Mouse (Mus musculus) midbrain, embryonic 13.5 days (tissue): ENCODE results near the gene Raet1d. TPM values are rescaled to one million over a fixed set of nuclear protein-coding genes. Genes with fewer than 3 reads are reported as not detected.
"Not testable (repeated sequence)": the region's sequence is repeated elsewhere in the genome, so short reads cannot be mapped to it uniquely, and the experiment has no call there.

Source experiments
- ATAC-seq: fragments of 200-750 bp; cut with Nextera tagmentation; 2 replicates; pipeline ENCODE4 v1.8.0; 2017; ENCODE audit warnings: mild to moderate bottlenecking, moderate TSS enrichment, moderate library complexity
- H3K27ac ChIP-seq: fragments of 300-500 bp; sonication (generic); 2 replicates; pipeline ENCODE4 v1.5.1; 2015; ENCODE audit warnings: inconsistent platforms, mild to moderate bottlenecking, moderate library complexity
- H3K27me3 ChIP-seq: fragments of 300-500 bp; sonication (generic); 2 replicates; pipeline ENCODE4 v1.6.1; 2015; ENCODE audit warnings: mild to moderate bottlenecking, inconsistent platforms
- H3K36me3 ChIP-seq: fragments of 300-500 bp; sonication (generic); 2 replicates; pipeline ENCODE4 v1.6.1; 2015; ENCODE audit warnings: mild to moderate bottlenecking, inconsistent platforms
- H3K4me1 ChIP-seq: fragments of 300-500 bp; sonication (generic); replicated peaks from 2 replicates; pipeline ENCODE4 v1.6.1; 2015; ENCODE audit warnings: inconsistent platforms
- H3K4me2 ChIP-seq: fragments of 300-500 bp; sonication (generic); replicated peaks from 2 replicates; pipeline ENCODE4 v1.6.1; 2015; ENCODE audit warnings: moderate library complexity, mild to moderate bottlenecking, inconsistent platforms
- H3K4me3 ChIP-seq: fragments of 300-500 bp; sonication (generic); replicated peaks from 2 replicates; pipeline ENCODE4 v1.5.1; 2015; ENCODE audit warnings: mild to moderate bottlenecking, inconsistent platforms
- H3K9ac ChIP-seq: fragments of 300-500 bp; sonication (generic); replicated peaks from 2 replicates; pipeline ENCODE4 v1.6.1; 2015; ENCODE audit warnings: mild to moderate bottlenecking, inconsistent platforms
- H3K9me3 ChIP-seq: fragments of 300-500 bp; sonication (generic); 2 replicates; pipeline ENCODE4 v1.6.1; 2016; ENCODE audit warnings: mild to moderate bottlenecking, inconsistent platforms
- WGBS: fragments of 180-500 bp; shearing (Covaris S2); methylation state at CpG from one replicate; pipeline ENCODE4 v1.1.7; 2015; 5-methylcytosine and 5-hydroxymethylcytosine counted together
- polyA plus RNA-seq: library from polyadenylated mRNA; unstranded; fragments of >200 nt; fragmentation: Nextera tagmentation; extraction: Ambion mirVana; gene quantifications from 2 replicates; pipeline ENCODE4 v1.2.1, GENCODE M21; 2015

Gene Raet1d
- polyA plus RNA-seq, result 5.5 and 5.9 TPM in 2 replicates

DNA sequence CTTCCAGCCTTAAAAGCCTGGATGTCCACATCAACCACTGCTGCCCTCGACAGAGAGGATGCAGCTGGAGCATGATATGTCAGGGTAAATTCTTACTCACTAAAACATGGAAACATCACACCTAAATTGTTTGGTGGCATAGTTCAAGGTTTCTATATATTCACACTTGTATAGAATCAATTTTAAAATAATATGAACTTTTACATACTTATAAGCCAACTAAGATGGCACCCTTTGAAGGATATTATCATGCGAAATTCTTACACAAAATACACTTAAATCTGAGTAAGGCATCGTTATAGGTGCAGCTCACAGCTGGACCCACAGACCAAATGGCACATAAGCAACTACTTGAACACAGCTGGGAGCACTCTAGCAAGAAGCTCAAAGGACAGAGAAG lies at the start of gene Raet1d:
TSS of gene Raet1d (plus strand) at position 301 of the 400 bp plus-strand sequence.
- not testable (repeated sequence) for H3K9ac ChIP-seq, ATAC-seq, H3K4me3 ChIP-seq, H3K36me3 ChIP-seq, H3K4me1 ChIP-seq, H3K9me3 ChIP-seq, H3K4me2 ChIP-seq, H3K27me3 ChIP-seq, H3K27ac ChIP-seq
- WGBS, result 78% methylated on average over 3 of the region's 3 CpGs

DNA sequence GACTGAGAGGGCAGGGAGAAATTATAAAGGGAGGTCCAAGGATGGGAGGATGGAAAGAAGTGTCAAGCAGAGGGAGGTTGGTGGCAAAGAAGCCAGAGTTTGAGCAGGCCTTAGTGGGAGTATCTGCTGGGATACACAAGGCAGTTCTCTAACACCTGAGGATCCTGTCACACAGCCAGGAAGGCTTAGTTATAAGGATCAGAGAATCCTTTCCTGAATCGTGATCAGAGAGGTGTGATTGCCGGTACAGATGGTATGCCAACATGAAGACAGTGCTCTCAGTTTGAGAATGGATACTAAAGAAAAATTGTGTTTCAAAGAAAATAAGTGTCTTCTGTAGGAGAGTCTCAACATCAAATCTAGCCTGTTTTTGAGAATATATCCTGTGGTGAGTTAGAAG lies 37.5 kb upstream of the Raet1d start:
- 99% methylated on average over 2 of the region's 2 CpGs for WGBS
- H3K27me3 ChIP-seq, result no peaks in the 10 kb centered on the region
- H3K4me3 ChIP-seq, result no peak overlapping the region
- H3K36me3 ChIP-seq, result no peaks in the 10 kb centered on the region
- ATAC-seq, result no peak
- H3K27ac ChIP-seq, result no peak overlapping the region
- no peaks in the 10 kb centered on the region for H3K9me3 ChIP-seq
- H3K4me1 ChIP-seq, result no peaks in the 10 kb centered on the region
- H3K4me2 ChIP-seq, result no peak overlapping the region
- H3K9ac ChIP-seq, result no peak overlapping the region

DNA sequence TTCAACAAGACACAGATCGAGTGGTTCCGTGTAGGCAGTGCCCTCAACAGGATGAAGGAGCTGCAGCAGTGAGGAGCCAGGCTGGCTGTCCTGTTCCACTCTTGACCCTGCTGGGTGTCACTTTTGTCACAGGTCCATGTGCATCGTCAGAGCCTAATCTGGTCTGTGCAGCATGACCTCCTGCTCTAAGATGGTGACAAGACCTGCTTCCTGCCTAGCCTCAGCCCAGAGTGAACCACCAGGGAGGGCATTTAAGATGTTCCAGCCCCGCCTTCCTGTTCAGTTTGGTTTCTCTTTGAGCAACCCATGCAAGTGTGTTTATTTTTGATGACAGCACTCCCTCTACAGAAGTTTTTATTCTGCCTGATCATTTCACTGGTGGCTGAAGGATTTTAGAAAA lies 14.6 kb upstream of the Raet1d start:
- H3K27me3 ChIP-seq, H3K4me1 ChIP-seq, H3K9me3 ChIP-seq, H3K4me3 ChIP-seq, ATAC-seq, H3K27ac ChIP-seq, H3K9ac ChIP-seq, H3K4me2 ChIP-seq, H3K36me3 ChIP-seq: not testable (repeated sequence)
- WGBS, result 86% methylated on average over 4 of the region's 4 CpGs

DNA sequence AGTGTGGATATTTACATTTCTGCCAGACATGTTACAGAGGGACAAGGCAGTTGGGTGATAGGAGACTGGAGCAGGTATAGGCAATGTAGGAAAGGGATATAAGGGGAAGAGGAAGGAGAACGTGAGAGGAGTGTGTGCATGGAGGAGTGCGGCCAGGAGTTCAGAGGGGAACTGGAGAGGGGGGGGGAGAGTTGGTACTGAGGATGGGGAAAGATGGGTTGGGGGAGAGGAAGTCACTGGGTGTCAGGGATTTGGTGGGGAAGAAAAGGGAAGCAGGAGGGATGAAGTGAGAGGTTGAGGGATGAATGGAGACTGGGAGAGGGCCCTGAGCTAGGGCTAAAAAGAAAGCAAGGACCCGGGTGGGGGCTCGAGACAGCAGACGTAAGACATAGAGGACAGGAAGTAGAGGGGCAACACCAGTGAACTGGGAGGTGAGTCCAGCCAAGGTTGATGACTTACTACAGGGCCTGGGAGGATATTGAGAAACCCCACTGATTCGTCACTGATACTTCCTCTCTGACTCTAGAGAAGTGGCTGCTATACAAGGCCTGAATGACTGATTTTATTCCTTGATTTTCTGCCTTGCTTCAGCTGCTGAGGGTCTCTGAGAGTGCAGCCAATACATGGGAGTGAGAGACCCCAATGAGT lies 6.7 kb upstream of the Raet1d start:
- ATAC-seq, H3K27me3 ChIP-seq, H3K9me3 ChIP-seq, H3K4me3 ChIP-seq, H3K36me3 ChIP-seq, H3K4me1 ChIP-seq, H3K27ac ChIP-seq, H3K4me2 ChIP-seq, H3K9ac ChIP-seq: not testable (repeated sequence)
- 87% methylated on average over 6 of the region's 6 CpGs for WGBS

DNA sequence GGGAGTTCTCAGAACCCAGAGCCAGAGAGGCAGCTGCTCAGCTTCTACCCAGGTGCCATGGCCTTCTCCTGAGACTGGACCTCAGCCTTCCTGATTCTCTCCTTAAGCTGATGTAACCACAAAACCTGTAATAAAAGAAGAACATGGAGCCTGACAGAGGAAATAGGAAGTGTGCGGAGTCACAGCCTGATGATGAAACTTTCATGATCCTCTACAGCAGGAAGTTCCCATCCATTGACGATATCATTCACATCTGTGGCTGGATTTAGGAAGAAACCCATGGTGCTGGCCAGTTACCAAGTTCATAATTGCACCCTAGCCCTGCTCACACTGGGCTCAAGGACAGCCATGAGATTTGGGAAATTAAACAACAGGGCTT lies 6.2 kb upstream of the Raet1d start:
- not testable (repeated sequence) for H3K9ac ChIP-seq, H3K4me3 ChIP-seq, H3K9me3 ChIP-seq, H3K36me3 ChIP-seq, ATAC-seq, H3K4me2 ChIP-seq, H3K27ac ChIP-seq, H3K27me3 ChIP-seq, H3K4me1 ChIP-seq
- WGBS, result 94% methylated on average over 2 of the region's 2 CpGs

DNA sequence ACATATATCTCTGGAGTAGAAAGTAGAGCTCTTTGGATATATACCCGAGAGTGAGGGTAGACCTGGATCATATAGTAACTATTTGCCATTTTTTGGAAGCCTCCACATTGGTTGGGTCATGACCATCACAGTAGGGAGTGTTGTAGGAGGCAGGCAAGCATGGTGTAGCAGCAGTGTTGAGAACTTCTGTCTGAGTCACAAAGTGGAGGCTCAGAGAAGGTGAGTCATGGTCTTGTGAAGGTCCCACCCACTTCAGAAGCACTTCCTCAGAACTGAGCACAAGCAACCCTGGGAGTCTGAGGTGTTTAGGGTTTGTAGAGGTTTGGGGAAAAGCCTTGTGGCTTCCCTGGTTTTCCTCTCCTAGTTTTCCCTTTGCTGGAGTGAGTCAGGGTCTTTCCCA lies 3.0 kb upstream of the Raet1d start:
- H3K9me3 ChIP-seq, H3K27me3 ChIP-seq: not testable (repeated sequence)

DNA sequence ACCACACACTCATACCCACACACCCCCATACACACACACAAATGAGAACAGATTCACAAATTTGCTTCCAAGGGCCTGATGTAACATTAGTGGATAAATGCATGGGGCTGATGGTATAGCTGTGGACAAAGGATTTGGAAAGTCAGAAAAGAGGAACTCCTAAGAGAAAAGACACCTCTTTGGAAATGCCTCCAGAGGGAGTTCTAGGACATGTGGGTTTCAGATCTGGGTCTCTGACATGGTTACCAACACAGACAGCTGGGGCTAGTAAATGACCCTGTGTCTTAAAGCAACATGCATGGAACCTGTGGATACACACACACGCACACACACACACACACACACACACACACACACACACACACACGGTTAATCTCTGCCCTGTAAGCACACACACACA lies 605 bp downstream of the Raet1d start:
- not testable (repeated sequence) for H3K4me2 ChIP-seq, H3K9ac ChIP-seq, H3K4me3 ChIP-seq, H3K27me3 ChIP-seq, H3K9me3 ChIP-seq, H3K4me1 ChIP-seq, H3K36me3 ChIP-seq, H3K27ac ChIP-seq, ATAC-seq
- 46% methylated on average over 2 of the region's 2 CpGs for WGBS

More for the DNA sequence above, 3.0 kb upstream of the Raet1d start:
- H3K9ac ChIP-seq, H3K4me3 ChIP-seq, H3K36me3 ChIP-seq, H3K4me1 ChIP-seq, ATAC-seq, H3K27ac ChIP-seq, H3K4me2 ChIP-seq: not testable (repeated sequence)
- WGBS, result 84% methylated on average over 1 of the region's 1 CpGs

DNA sequence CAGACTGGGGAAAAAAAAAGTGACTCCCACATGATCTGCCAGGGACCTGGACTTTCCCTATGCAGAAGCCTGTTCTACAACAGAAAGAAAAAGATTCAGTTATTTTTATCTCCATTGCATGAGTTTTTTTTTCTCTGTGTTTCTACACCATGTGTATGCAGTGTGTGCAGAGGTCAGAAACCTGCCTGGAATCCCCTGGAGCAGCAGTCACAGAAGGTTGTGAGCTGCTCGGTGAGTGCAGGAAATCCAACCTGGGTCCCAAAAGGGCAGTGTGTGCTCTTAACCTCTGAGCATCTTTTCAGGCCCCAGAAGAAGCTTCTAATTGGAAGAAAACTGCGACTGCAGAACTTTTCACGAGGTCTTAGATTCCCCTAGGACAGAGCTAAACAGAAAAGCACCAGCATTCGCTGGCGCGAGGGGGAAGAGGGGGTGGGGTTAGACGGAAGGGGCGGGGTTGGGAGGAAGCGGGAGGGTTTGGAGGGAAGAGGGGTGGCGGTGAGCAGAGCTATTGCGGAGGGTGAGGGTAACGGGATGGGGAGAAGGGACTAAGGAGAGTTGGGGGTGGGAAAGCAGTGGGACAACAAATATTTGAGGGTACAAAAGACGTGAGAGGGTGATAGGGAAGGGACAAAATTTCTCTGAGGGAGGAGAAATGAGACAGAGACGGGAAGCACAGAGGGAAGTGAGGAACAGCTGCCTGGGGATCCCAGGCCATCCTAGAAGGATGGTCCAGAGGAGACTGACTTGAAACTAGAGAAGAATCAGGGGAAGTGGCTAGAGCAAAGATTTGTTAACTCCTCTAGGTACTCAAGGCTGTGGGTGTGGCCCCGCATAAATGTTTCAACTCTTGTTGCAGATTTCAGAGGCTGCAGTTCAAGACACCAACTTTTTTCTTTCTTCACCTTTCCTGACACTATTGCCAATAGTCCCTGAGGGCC lies 1.3 kb downstream of the Raet1d start:
- peak overlapping the region; percentile 40 for H3K4me2 ChIP-seq
- H3K27ac ChIP-seq, H3K36me3 ChIP-seq, H3K27me3 ChIP-seq, H3K9me3 ChIP-seq, H3K9ac ChIP-seq, H3K4me1 ChIP-seq: not testable (repeated sequence)
- peak; percentile 81 for ATAC-seq
- H3K4me3 ChIP-seq, result peak overlapping the region; percentile 18; the same call in 1 of the 2 replicates
- 2% methylated on average over 11 of the region's 15 CpGs for WGBS

DNA sequence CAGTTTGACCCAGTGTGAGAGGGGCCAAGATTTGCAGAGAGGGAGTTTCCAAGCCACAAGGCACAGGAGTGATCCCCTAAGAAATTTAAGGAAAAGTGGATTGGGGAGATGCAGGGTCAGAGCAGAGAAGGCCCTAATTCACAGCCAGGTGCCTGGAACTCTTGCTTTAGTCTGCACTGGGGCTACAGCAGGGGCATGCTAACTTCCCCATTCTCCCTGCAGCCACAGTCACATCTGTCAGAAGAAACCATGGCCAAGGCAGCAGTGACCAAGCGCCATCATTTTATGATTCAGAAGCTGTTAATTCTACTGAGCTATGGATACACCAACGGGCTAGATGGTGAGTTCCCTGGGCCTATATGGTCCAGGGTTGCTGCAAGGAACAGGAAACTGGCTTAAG lies 2.1 kb downstream of the Raet1d start:
- H3K4me3 ChIP-seq, H3K4me1 ChIP-seq, H3K9me3 ChIP-seq, H3K9ac ChIP-seq, H3K4me2 ChIP-seq, H3K27me3 ChIP-seq, H3K36me3 ChIP-seq, H3K27ac ChIP-seq: not testable (repeated sequence)
- WGBS, result 89% methylated on average over 2 of the region's 2 CpGs
- peak; percentile 27; the same call in 1 of the 2 replicates for ATAC-seq

DNA sequence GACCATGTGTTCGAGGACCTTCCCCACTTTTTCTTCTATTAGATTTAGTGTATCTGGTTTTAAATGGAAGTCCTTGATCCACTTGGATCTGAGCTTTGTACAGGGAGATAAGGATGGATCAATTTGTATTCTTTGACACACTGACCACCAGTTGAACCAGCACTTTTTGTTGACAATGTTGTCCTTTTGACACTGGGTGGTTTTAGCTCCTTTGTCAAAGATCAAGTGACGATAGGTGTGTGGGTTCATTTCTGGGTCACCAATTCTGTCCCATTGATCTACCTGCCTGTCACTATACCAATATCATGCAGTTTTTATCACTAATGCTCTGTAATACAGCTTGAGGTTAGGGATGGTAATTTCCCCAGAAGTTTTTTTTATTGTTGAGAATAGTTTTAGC lies 4.6 kb downstream of the Raet1d start:
- 94% methylated on average over 2 of the region's 2 CpGs for WGBS
- not testable (repeated sequence) for H3K36me3 ChIP-seq, H3K9ac ChIP-seq, H3K27me3 ChIP-seq, H3K9me3 ChIP-seq, H3K4me1 ChIP-seq, H3K27ac ChIP-seq, ATAC-seq, H3K4me2 ChIP-seq, H3K4me3 ChIP-seq

DNA sequence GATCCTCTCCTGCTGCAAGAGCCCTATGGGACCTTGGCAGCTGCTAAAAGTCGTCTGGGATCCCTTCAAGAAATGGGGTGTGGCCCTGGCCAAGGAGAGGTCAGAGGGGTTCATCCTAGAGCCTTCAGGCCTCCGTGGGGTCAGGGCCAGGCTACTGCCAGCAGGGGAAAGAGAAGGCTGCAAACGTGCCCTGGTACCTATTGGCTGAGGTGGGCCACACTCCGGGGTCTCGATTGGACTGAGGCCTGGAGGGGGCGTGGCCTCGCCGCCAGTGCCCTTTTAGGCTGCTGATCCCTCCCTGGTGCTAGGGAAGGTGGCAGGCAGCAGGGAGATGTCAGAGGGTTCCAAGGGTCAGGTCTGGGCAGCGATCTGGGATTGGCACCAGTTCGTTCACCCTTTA lies 20.9 kb downstream of the Raet1d start:
- WGBS, result 9% methylated on average over 7 of the region's 10 CpGs

DNA sequence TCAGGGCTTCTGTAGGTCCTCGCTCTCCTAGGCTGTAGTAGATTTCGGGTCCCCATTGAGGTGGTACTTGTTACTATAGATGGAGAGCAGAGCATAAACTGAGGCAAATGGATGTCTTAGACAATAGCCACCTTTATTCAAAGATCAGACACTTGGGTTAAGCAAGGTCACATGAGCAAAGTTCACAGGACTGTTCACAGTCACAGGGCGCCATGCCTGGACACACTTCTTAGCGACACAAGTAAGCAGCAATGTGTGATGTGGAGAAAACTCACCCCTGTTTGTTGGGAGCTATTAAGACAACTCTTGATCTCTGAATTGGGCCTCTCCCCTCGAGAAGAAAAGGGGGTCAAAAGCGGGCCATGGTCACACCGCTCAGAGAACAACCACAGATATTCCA lies 29.8 kb downstream of the Raet1d start:
- not testable (repeated sequence) for H3K9ac ChIP-seq, H3K27ac ChIP-seq, H3K4me2 ChIP-seq, H3K36me3 ChIP-seq, ATAC-seq, H3K27me3 ChIP-seq, H3K9me3 ChIP-seq, H3K4me1 ChIP-seq, H3K4me3 ChIP-seq
- WGBS, result 88% methylated on average over 7 of the region's 7 CpGs

More for the DNA sequence above, 20.9 kb downstream of the Raet1d start:
- not testable (repeated sequence) for H3K4me3 ChIP-seq, H3K4me1 ChIP-seq, H3K27me3 ChIP-seq, H3K9me3 ChIP-seq, H3K27ac ChIP-seq, H3K36me3 ChIP-seq, H3K9ac ChIP-seq
- peak; percentile 72; the same call in 1 of the 2 replicates for ATAC-seq
- H3K4me2 ChIP-seq, result peak overlapping the region; percentile 26; the same call in 1 of the 2 replicates
